Mouse (Mus musculus): ENCODE results near the gene Ppp1r14c. TPM values are rescaled to one million over a fixed set of nuclear protein-coding genes. Genes with fewer than 3 reads are reported as not detected.

Gene Ppp1r14c
- polyA plus RNA-seq (2016; fragmentation: Nextera tagmentation; extraction: Ambion mirVana) = 24.7 and 27.0 TPM in 2 replicates

DNA sequence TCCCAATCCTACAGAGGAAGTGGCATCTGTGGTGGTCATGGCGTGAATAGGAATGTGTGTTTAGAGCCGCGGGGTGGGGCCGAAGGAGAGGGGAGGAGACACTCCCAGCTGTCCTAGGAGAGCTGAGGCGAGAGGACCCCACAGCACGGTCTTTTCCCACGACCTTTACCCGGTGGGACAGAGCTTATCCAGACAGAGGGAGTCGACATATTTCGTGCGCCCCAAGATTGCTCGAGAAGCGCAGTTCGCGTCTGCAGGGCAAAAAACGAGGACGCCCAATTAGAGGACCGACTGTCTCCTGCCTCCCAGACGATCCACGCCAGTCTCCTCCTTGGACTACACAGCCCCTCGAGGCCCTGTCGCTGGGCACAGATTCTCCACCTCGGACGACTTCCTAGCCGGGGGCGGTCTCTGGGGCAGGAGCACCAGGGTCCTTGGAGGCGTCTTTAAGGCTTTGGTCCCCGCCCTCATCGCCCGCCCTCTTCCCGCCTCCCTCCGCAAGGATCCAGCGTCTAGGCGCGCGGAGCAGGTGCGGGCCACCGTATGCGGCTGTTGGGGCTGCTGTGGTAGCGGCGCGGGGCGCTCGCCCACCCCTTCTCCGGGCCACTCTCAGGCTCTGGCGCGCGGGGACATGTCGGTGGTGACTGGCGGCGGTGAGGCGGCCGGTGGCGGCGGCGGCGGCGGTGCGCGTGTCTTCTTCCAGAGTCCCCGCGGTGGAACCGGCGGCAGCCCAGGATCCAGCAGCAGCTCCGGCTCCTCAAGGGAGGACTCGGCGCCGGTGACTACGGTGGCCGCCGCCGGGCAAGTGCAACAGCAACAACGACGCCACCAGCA is at the start of gene Ppp1r14c:
Gene Ppp1r14c, plus strand, starts transcription at position 22 of the 834 bp plus-strand sequence.
- Histone ChIP-seq H3K4me3 (peak within 1 kb of the TSS; percentile 62), H3K36me3 (no peaks in the 10 kb centered on the region), H3K4me1 (peaks cover 6% of the 10 kb centered on the region; the same call in 1 of the 2 replicates), H3K9ac (peak within 1 kb of the TSS; percentile 63), H3K9me3 (no peaks in the 10 kb centered on the region), H3K27ac (peak within 1 kb of the TSS; percentile 32; the same call in 1 of the 2 replicates), H3K4me2 (replicated peaks) (peak within 1 kb of the TSS; percentile 91), H3K27me3 (replicated peaks) (no peaks in the 10 kb centered on the region)
- under 1% methylated on average over 74 of the region's 74 CpGs for WGBS
- peak; percentile 89 for ATAC-seq (ENCODE audit: low FRiP score, low read depth)

DNA sequence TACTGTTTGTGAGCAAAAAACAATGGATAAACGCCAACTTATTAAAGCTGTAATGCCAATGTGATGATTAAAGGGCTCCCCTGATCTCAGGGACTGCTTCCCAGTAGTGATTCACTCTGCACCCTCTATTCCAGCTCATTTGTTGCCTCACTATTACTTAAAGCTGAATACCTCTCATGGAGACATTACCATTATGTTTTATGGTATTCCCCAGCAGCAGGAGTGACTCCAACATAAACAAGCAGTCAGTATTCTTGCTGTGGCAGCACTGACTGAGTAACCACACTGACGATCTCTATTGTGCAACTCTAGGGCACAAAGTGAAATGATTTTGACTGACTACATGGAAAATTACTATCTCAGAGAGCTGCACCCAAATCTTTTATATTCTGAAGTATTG is 44.5 kb upstream of the Ppp1r14c start:
- no peaks in the 10 kb centered on the region for H3K9me3 ChIP-seq
- WGBS = 85% methylated on average over 2 of the region's 2 CpGs
- no peaks in the 10 kb centered on the region for H3K36me3 ChIP-seq
- H3K27me3 ChIP-seq (replicated peaks) = no peaks in the 10 kb centered on the region
- no peak for ATAC-seq (ENCODE audit: low FRiP score, low read depth)
- H3K4me1 ChIP-seq = no peaks in the 10 kb centered on the region
- H3K4me3 ChIP-seq = no peak overlapping the region
- no peak overlapping the region for H3K4me2 ChIP-seq (replicated peaks)
- no peak overlapping the region for H3K27ac ChIP-seq
- H3K9ac ChIP-seq = no peak overlapping the region

DNA sequence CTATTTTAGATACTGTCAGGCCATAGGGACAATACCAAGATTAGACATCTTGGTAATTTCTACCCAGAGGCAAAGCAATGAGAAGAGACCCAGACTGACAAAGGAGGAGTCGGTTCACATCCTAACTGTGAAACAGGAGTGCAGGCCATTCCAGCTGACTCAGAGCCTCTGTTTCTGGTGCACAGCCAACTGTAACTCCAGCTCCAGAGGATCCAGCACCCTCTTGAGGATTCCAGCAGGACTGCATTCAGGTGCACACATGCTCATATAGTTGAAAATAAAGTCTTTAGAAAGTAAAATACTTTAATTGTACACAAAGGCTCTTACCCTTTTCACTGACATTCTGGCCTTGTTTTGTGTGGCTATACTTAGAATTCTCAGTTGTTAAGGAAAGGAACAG is 40.4 kb upstream of the Ppp1r14c start:
- Histone ChIP-seq H3K9me3 (no peaks in the 10 kb centered on the region), H3K27me3 (replicated peaks) (no peaks in the 10 kb centered on the region), H3K9ac (no peak overlapping the region), H3K4me3 (no peak overlapping the region), H3K36me3 (no peaks in the 10 kb centered on the region), H3K27ac (no peak overlapping the region), H3K4me2 (replicated peaks) (no peak overlapping the region), H3K4me1 (no peaks in the 10 kb centered on the region)
- WGBS = 91% methylated on average over 1 of the region's 1 CpGs
- ATAC-seq (ENCODE audit: low FRiP score, low read depth) = no peak

DNA sequence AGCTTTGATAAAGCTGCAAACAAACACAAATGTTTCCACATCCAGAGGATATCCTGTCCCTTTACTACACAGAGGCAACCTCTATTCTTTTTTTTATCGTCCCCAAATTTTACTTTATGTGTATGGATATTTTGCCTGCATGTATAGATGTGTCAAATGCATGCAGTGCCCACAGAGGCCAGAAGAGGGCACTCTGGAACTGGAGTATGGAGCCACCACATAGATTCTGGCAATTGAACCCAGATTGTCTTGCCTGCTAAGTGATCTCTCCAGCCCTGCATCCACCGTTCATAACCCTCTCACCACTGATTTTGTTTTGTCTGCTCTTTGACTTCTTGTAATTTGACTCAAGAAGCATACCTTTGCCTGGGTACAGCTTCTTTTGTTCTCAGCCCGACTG is 33.0 kb upstream of the Ppp1r14c start:
- ATAC-seq (ENCODE audit: low FRiP score, low read depth) = peak; percentile 79
- Histone ChIP-seq H3K9me3 (no peaks in the 10 kb centered on the region), H3K27me3 (replicated peaks) (no peaks in the 10 kb centered on the region), H3K9ac (no peak overlapping the region), H3K36me3 (no peaks in the 10 kb centered on the region), H3K4me1 (no peaks in the 10 kb centered on the region), H3K27ac (no peak overlapping the region), H3K4me2 (replicated peaks) (no peak overlapping the region), H3K4me3 (no peak overlapping the region)
- 38% methylated on average over 3 of the region's 3 CpGs for WGBS

DNA sequence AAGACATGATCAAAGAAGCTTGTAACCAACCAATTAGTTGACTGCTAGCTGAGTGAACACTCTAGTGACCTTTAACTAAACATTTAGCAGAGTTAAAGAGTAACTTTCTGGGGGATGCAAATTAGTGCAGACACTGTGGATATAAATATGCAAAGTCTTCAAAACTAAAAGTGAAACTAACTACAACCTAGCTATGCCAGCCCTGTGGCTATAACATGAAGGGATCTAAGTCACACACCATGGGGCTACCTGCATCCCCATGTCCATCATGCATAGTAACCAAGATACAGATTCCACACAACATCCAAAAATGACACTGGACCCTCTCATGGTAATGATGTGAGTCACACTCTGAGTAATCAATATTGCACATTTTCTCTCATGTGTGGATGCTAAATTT is 31.3 kb upstream of the Ppp1r14c start:
- no peaks in the 10 kb centered on the region for H3K9me3 ChIP-seq
- H3K9ac ChIP-seq = no peak overlapping the region
- H3K4me3 ChIP-seq = no peak overlapping the region
- no peaks in the 10 kb centered on the region for H3K27me3 ChIP-seq (replicated peaks)
- no peak overlapping the region for H3K4me2 ChIP-seq (replicated peaks)
- no peaks in the 10 kb centered on the region for H3K4me1 ChIP-seq
- no peak overlapping the region for H3K27ac ChIP-seq
- ATAC-seq (ENCODE audit: low FRiP score, low read depth) = no peak
- no peaks in the 10 kb centered on the region for H3K36me3 ChIP-seq

DNA sequence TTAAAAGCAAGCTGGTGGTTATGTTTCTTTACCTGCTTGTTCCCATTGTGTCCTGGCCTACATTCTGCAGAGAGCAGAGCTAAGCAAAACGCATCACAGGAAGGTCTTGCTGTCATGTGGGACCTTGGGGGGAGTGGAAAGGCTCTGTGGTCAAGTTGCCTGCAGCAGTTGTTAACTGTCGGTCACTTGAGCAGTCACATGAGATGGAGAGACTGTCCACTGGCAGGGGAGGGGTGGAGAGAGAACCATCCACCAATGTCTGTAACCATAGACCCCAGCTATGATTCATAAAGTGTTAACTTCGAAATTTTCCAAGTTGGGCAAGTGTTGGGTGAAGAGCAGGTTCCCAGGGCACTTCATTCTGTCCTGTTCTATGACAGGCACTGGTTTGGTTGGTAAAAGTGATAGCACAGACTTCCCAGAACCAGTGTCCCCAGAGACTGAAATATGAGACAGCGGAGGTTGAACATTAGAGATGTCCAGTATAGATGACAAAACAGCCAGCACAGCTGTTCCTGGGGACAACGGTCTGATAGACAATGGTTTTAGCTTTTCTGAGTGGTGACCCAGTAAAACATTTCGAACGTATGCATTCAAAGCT is 29.0 kb upstream of the Ppp1r14c start:
- Histone ChIP-seq H3K36me3 (no peaks in the 10 kb centered on the region), H3K4me3 (no peak overlapping the region), H3K4me1 (no peaks in the 10 kb centered on the region), H3K9me3 (no peaks in the 10 kb centered on the region), H3K27me3 (replicated peaks) (no peaks in the 10 kb centered on the region), H3K4me2 (replicated peaks) (no peak overlapping the region), H3K27ac (no peak overlapping the region), H3K9ac (no peak overlapping the region)
- 76% methylated on average over 7 of the region's 7 CpGs for WGBS
- ATAC-seq (ENCODE audit: low FRiP score, low read depth) = no peak

DNA sequence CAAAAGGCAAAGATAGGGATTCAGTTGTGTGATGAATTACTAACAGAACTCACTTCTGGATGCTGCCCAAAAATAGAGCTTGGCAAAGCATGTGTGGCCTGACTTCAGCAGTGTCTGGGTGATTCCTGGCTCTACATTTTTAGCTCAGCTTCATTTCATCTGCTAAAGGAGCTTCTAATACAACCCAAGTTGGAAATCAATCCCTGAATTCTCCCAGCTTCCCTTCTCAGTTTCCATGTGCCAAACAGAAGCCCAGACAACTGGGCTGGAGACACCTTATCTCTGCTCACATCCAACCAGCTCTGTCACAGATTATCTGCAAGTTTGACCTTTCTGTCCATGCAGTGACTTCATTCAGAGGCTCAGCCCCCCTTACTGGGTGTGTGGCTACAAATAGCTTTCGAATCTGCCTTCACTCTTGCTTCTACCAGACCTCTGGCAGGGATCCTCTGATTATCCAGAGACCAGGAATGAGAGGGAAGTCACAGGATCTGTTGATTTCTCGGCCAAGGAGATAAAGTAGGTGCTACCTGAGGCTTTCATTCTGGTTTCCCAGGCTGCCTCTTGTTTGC is 28.4 kb upstream of the Ppp1r14c start:
- WGBS = 69% methylated on average over 2 of the region's 2 CpGs
- Histone ChIP-seq H3K4me3 (no peak overlapping the region), H3K4me2 (replicated peaks) (no peak overlapping the region), H3K4me1 (no peaks in the 10 kb centered on the region), H3K27me3 (replicated peaks) (no peaks in the 10 kb centered on the region), H3K9me3 (no peaks in the 10 kb centered on the region), H3K9ac (no peak overlapping the region), H3K36me3 (no peaks in the 10 kb centered on the region), H3K27ac (no peak overlapping the region)
- ATAC-seq (ENCODE audit: low FRiP score, low read depth) = no peak

DNA sequence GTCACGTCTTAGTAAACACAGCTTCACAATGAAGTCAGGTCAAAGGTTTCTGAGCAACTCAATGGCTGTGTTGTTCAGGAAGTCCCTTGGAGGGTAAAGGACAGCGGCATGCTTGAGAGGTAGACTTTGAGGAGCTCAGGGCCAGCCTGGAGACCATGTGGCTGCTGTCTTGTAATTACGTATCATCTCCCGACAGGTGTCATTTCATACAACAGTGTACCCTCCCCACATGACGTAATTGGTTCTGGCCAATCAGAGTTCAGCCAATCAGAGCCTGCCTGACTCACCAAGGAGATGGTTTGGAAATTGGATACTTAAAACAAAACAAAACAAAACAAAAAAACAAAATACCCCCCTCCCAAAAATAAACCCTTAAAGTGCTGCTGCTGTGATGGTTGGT is 20.2 kb upstream of the Ppp1r14c start:
- WGBS = 49% methylated on average over 5 of the region's 5 CpGs
- no peak overlapping the region for H3K4me3 ChIP-seq
- no peaks in the 10 kb centered on the region for H3K4me1 ChIP-seq
- no peak overlapping the region for H3K27ac ChIP-seq
- no peak overlapping the region for H3K9ac ChIP-seq
- no peaks in the 10 kb centered on the region for H3K9me3 ChIP-seq
- H3K36me3 ChIP-seq = no peaks in the 10 kb centered on the region
- no peaks in the 10 kb centered on the region for H3K27me3 ChIP-seq (replicated peaks)
- no peak overlapping the region for H3K4me2 ChIP-seq (replicated peaks)
- no peak for ATAC-seq (ENCODE audit: low FRiP score, low read depth)

DNA sequence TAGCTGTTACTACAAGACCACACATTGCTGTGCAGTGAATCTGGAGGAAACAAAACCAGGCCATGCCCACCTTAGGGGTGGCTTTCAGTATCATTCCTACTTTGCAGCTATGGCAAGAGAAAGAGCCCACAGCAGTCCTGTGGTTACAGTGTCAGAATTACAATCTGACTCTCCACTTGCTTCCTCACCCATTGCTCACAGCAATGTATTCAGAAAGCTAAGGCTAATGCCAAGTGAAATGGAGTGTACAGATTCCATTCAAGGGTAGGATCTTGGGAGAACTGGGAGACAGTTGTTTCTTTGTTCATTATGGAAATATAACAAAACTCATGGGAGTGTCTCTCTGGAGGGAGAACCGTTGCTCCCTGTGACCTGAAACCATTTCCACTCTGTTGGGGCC is 6.3 kb upstream of the Ppp1r14c start:
- no peak for ATAC-seq (ENCODE audit: low FRiP score, low read depth)
- 43% methylated on average over 1 of the region's 1 CpGs for WGBS

DNA sequence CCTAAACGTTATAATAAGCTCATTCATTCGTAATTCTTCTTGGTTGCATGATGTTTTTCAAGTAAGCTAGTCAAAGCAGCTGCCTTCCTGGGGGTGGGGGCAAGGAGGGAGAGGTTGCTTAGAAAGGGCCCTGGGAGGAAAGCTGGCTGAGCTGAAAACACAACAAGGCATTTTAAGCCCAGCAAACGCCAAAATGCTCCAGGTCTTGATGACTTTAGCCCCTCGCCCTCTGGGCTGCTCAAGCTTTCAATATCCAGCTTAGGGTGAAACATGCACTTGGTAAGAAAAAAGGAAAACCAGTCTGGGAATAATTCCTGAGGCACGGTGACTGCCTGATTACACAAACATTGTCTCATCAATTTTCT is 204 bp upstream of the Ppp1r14c start:
- H3K4me2 ChIP-seq (replicated peaks) = peak overlapping the region; percentile 91
- no peaks in the 10 kb centered on the region for H3K9me3 ChIP-seq
- no peak overlapping the region for H3K27ac ChIP-seq
- peaks cover 6% of the 10 kb centered on the region; the same call in 1 of the 2 replicates for H3K4me1 ChIP-seq
- H3K4me3 ChIP-seq = peak overlapping the region; percentile 62
- ATAC-seq (ENCODE audit: low FRiP score, low read depth) = peak; percentile 3
- WGBS = 26% methylated on average over 5 of the region's 5 CpGs
- no peaks in the 10 kb centered on the region for H3K27me3 ChIP-seq (replicated peaks)
- no peaks in the 10 kb centered on the region for H3K36me3 ChIP-seq
- 0 out of 2 replicates have a peak overlapping the region, but pooled peaks have one; percentile 63 for H3K9ac ChIP-seq

More for the DNA sequence above, 6.3 kb upstream of the Ppp1r14c start:
- H3K9ac ChIP-seq = no peak overlapping the region
- no peaks in the 10 kb centered on the region for H3K9me3 ChIP-seq
- H3K4me1 ChIP-seq = no peaks in the 10 kb centered on the region
- H3K27ac ChIP-seq = no peak overlapping the region
- H3K27me3 ChIP-seq (replicated peaks) = no peaks in the 10 kb centered on the region
- no peak overlapping the region for H3K4me2 ChIP-seq (replicated peaks)
- H3K36me3 ChIP-seq = no peaks in the 10 kb centered on the region
- H3K4me3 ChIP-seq = no peak overlapping the region

DNA sequence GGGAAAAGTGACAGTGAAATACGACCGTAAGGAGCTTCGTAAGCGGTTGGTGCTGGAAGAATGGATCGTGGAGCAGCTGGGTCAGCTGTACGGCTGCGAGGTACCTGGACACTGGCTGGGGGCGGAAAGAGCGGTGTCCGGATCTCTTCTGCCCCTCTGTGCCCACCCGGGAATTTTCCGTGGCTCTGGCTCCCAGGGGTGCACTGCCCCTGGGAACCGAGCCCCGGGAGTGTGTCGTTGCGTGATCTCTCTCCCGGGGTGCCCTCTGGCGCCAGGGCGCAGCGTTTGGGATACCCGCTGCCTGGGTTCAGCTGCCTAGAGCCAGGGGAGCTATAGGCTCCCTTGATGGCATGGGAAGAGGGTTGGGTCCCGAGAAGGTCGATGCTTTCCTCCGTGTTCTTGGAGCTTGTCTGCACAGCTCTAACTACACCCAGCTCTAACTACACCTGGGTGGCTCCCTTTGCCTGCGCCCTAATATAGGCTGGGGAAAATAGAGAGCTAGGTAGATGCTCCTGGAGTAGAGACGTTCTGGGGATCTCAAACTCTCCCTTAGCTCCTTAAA is 1.1 kb downstream of the Ppp1r14c start:
- no peak overlapping the region for H3K27ac ChIP-seq
- no peaks in the 10 kb centered on the region for H3K9me3 ChIP-seq
- no peaks in the 10 kb centered on the region for H3K27me3 ChIP-seq (replicated peaks)
- under 1% methylated on average over 26 of the region's 26 CpGs for WGBS
- ATAC-seq (ENCODE audit: low FRiP score, low read depth) = peak; percentile 67
- H3K4me1 ChIP-seq = peaks cover 6% of the 10 kb centered on the region; the same call in 1 of the 2 replicates
- no peaks in the 10 kb centered on the region for H3K36me3 ChIP-seq
- peak overlapping the region; percentile 62 for H3K4me3 ChIP-seq
- peak overlapping the region; percentile 91 for H3K4me2 ChIP-seq (replicated peaks)
- peak overlapping the region; percentile 63 for H3K9ac ChIP-seq

DNA sequence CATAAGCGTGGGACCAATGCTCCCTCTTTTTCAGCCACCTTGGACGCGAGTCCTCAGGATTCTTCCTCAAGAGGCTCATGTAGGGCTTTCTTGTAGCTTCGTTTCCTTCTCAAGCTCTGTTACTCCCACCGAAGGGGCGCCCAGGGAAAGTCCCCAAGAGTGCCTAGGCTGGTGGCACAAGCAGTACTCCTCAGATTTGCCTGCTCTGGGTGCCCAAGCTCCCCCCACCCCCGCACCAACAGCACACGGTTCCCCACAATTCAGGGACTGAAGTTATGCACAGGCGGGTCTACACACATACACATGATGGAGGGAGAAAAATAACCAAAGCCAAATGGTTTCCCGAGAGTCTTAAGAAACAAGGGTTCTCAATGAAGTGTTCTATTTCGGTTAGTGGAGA is 1.6 kb downstream of the Ppp1r14c start:
- Histone ChIP-seq H3K27ac (no peak overlapping the region), H3K4me1 (peaks cover 6% of the 10 kb centered on the region; the same call in 1 of the 2 replicates), H3K4me3 (peak overlapping the region; percentile 62), H3K4me2 (replicated peaks) (peak overlapping the region; percentile 91), H3K9me3 (no peaks in the 10 kb centered on the region), H3K36me3 (no peaks in the 10 kb centered on the region), H3K27me3 (replicated peaks) (no peaks in the 10 kb centered on the region), H3K9ac (peak overlapping the region; percentile 63; the same call in 1 of the 2 replicates)
- no peak for ATAC-seq (ENCODE audit: low FRiP score, low read depth)
- 32% methylated on average over 11 of the region's 11 CpGs for WGBS

Data from neural tube, embryonic 12.5 days (tissue).